Mouse (Mus musculus) liver, embryonic 14.5 days (tissue): ENCODE results near the gene Camk2n1.

Experiments
- CTCF ChIP-seq: IDR thresholded peaks from 2 replicates; pipeline ENCODE4 v1.5.1; 2016; ENCODE audit warnings: antibody characterized with exemption, low read depth, control low read depth
- EP300 ChIP-seq: IDR thresholded peaks from 2 replicates; pipeline ENCODE4 v1.6.1; 2016; ENCODE audit warnings: antibody characterized with exemption, low read depth

- TF ChIP-seq CTCF (0 out of 2 replicates have a peak, but pooled peaks have one; percentile 8), EP300 (no peak)
Measured at GRCm38 (mm10) chr4:138416414-138416813, 37.7 kb upstream of the Camk2n1 start.
